ENCODE assay signal across 24 mouse cellular contexts in genomic region chr3:85535042-85535441, GRCm38 (mm10). TPM values are rescaled to one million over a fixed set of nuclear protein-coding genes. Genes with fewer than 3 reads are reported as not detected.
DNase-seq lines count a peak whose midpoint lies in the region; ATAC-seq and TF ChIP-seq lines count a peak whose summit lies in the region.
"Had no signal": no experiment of that assay in that cellular context is flagged by ENCODE, and none has a peak within 500 bp of the region (broad histone marks: within the 10 kb centered on the region; RNA-seq: fewer than 3 reads in every experiment).

No protein-coding gene starts in this region.

- peak overlapping the region; percentile 51; the same call in 1 of the 2 replicates for H3K27ac ChIP-seq in layer of hippocampus, adult 2 months
- H3K27ac ChIP-seq in hindbrain, embryonic 12.5 days: no peak overlapping the region
- H3K27ac ChIP-seq in kidney, embryonic 15.5 days: no peak overlapping the region
- H3K27ac ChIP-seq: hindbrain, embryonic 14.5 days; kidney, postnatal 0 days; limb, embryonic 15.5 days; liver, embryonic 15.5 days; macrophage; stomach, postnatal 0 days had no signal

- WGBS in hindbrain, embryonic 12.5 days: 76% methylated on average over 3 of the region's 3 CpGs
- 82% methylated on average over 3 of the region's 3 CpGs for WGBS in kidney, embryonic 15.5 days

- no peak for TF ChIP-seq CTCF in layer of hippocampus, adult 2 months (conservative IDR thresholded peaks at IDR 0.05)

- no peak for ATAC-seq in hindbrain, embryonic 12.5 days (ENCODE audit: low FRiP score)
- no peak for ATAC-seq in kidney, embryonic 15.5 days (replicated peaks; ENCODE audit: low FRiP score)
- ATAC-seq: forebrain, postnatal 0 days; inflammation-experienced regulatory T-cells, adult 6 months; midbrain, embryonic 16.5 days had no signal

- H3K4me3 ChIP-seq in layer of hippocampus, adult 2 months: no peak overlapping the region
- H3K4me3 ChIP-seq in hindbrain, embryonic 12.5 days: no peak overlapping the region
- no peak overlapping the region for H3K4me3 ChIP-seq in kidney, embryonic 15.5 days (replicated peaks)
- H3K4me3 ChIP-seq: limb, embryonic 15.5 days; liver, embryonic 15.5 days had no signal

- H3K4me1 ChIP-seq in hindbrain, embryonic 12.5 days: peaks cover 14% of the 10 kb centered on the region
- peaks cover 8% of the 10 kb centered on the region for H3K4me1 ChIP-seq in kidney, embryonic 15.5 days
- H3K4me1 ChIP-seq: liver, embryonic 15.5 days had no signal

- no peak overlapping the region for H3K9ac ChIP-seq in hindbrain, embryonic 12.5 days
- no peak overlapping the region for H3K9ac ChIP-seq in kidney, embryonic 15.5 days
- H3K9ac ChIP-seq: forebrain, postnatal 0 days; hindbrain, embryonic 14.5 days; limb, embryonic 15.5 days; liver, embryonic 15.5 days had no signal

- H3K9me3 ChIP-seq in hindbrain, embryonic 12.5 days (replicated peaks): no peaks in the 10 kb centered on the region
- no peaks in the 10 kb centered on the region for H3K9me3 ChIP-seq in kidney, embryonic 15.5 days (replicated peaks)
- H3K9me3 ChIP-seq: limb, embryonic 15.5 days; liver, embryonic 15.5 days had no signal

- H3K4me2 ChIP-seq in hindbrain, embryonic 12.5 days (replicated peaks): no peak overlapping the region
- H3K4me2 ChIP-seq in kidney, embryonic 15.5 days: no peak overlapping the region
- H3K4me2 ChIP-seq: hindbrain, embryonic 14.5 days; limb, embryonic 15.5 days; liver, embryonic 15.5 days had no signal

- no peaks in the 10 kb centered on the region for H3K27me3 ChIP-seq in hindbrain, embryonic 12.5 days
- H3K27me3 ChIP-seq in kidney, embryonic 15.5 days: no peaks in the 10 kb centered on the region
- H3K27me3 ChIP-seq: limb, embryonic 15.5 days; liver, embryonic 15.5 days had no signal

- H3K36me3 ChIP-seq in hindbrain, embryonic 12.5 days: no peaks in the 10 kb centered on the region
- no peaks in the 10 kb centered on the region for H3K36me3 ChIP-seq in kidney, embryonic 15.5 days
- H3K36me3 ChIP-seq: limb, embryonic 15.5 days; liver, embryonic 15.5 days had no signal

- no peak for DNase-seq in layer of hippocampus, adult 2 months (ENCODE audit: low spot score in 2 of 2)
- DNase-seq in layer of hippocampus, adult 8-10 months (ENCODE audit: low spot score in 2 of 2): no peak
- peak; percentile 87 for DNase-seq in brain, adult 2 months (ENCODE audit: low read depth, low spot score)
- DNase-seq in cerebellum, adult 18-20 months: peak; percentile 68 to 75
- DNase-seq in cerebellum, postnatal 25 days: peak; percentile 58 to 67
- no peak for DNase-seq in ovary, adult 18-20 months (ENCODE audit: low spot score)
- DNase-seq: adrenal gland, postnatal 14 days; embryo, embryonic 11 days; forebrain, postnatal 0 days; gastrocnemius, postnatal 25 days; heart, postnatal 36 days; kidney, adult 18-20 months; right cerebral cortex, postnatal 14 days; thymus, postnatal 14 days had no signal

RNA-seq across cellular contexts. Expression of gene Gatb, which starts 38.9 kb away (rescaled TPM):
- total RNA-seq in layer of hippocampus, adult 2 months (2021): 10 to 100 TPM; 19.2 to 24.5 TPM
- 10 to 100 TPM; 16.8 to 23.8 (median 23.4) TPM for total RNA-seq in layer of hippocampus, adult 8-10 months (2022)
- polyA plus RNA-seq in hindbrain, embryonic 12.5 days (2016; fragmentation: Nextera tagmentation; extraction: Ambion mirVana): 20.0 and 24.1 TPM in 2 replicates
- 25.5 and 28.2 TPM in 2 replicates for polyA plus RNA-seq in kidney, embryonic 15.5 days (2015; fragmentation: Nextera tagmentation; extraction: Ambion mirVana)

Comparison
In these comparisons a context has a peak if more than half of its experiments do, and no peak if none do; other contexts are left out.
1. DNase-seq: peak in brain, adult 2 months (single experiment), cerebellum, adult 18-20 months (2 of 2) and cerebellum, postnatal 25 days (2 of 2); none in layer of hippocampus, adult 2 months (0 of 2), layer of hippocampus, adult 8-10 months (0 of 2) and ovary, adult 18-20 months (single experiment).